Mouse (Mus musculus) spleen, postnatal 4 days (tissue): ENCODE measurements around the gene Car14.
"Not testable (repeated sequence)": the region's sequence is repeated elsewhere in the genome, so short reads cannot be mapped to it uniquely, and the experiment has no call there.

Experiments
- DNase-seq, 2 experiments: peaks; one replicate each; pipeline ENCODE4 v3.0.0; 2022; ENCODE audit warnings: low spot score in 2 of 2

Gene Car14

GRCm38 (mm10) chr3:95892066-95893052 is 12.1 kb downstream of the Car14 start:
- DNase-seq = no peak

GRCm38 (mm10) chr3:95891211-95892065 is 13.1 kb downstream of the Car14 start, which contains the start of gene BC028528:
TSS of gene BC028528 (minus strand) at chr3:95892005.
- peak; percentile 52 to 71 for DNase-seq

- DNase-seq = no peak
Observed at GRCm38 (mm10) chr3:95889664-95890063, 14.8 kb downstream of the Car14 start.

- DNase-seq = no peak
Observed at GRCm38 (mm10) chr3:95887596-95887995, 16.9 kb downstream of the Car14 start.

- no peak for DNase-seq
Observed at GRCm38 (mm10) chr3:95884400-95884799, 20.1 kb downstream of the Car14 start.

GRCm38 (mm10) chr3:95882816-95883425 is 21.6 kb downstream of the Car14 start:
- DNase-seq = peak; percentile 66 to 78

GRCm38 (mm10) chr3:95881979-95882815 is 22.3 kb downstream of the Car14 start, which contains the start of gene Ciart:
TSS of gene Ciart (minus strand) at chr3:95882251.
- DNase-seq = peak; percentile 81 to 87

- no peak for DNase-seq
Observed at GRCm38 (mm10) chr3:95879063-95879462, 25.4 kb downstream of the Car14 start.

GRCm38 (mm10) chr3:95872048-95872447 is 32.4 kb downstream of the Car14 start:
- no peak for DNase-seq

GRCm38 (mm10) chr3:95871392-95871867 is 33.1 kb downstream of the Car14 start, which contains the start of gene Mrps21:
TSS of gene Mrps21 (minus strand) at chr3:95871519.
- peak; percentile 82 to 90 for DNase-seq

- DNase-seq = peak in 1 of 2 experiments; percentile 69
Observed at GRCm38 (mm10) chr3:95870976-95871375, 33.5 kb downstream of the Car14 start.

- DNase-seq = no peak
Observed at GRCm38 (mm10) chr3:95867408-95867807, 37.1 kb downstream of the Car14 start.

GRCm38 (mm10) chr3:95866071-95866470 is 38.4 kb downstream of the Car14 start:
- DNase-seq = no peak

- no peak for DNase-seq
Observed at GRCm38 (mm10) chr3:95865571-95865970, 38.9 kb downstream of the Car14 start.

- no peak for DNase-seq
Observed at GRCm38 (mm10) chr3:95865050-95865449, 39.4 kb downstream of the Car14 start.

- no peak for DNase-seq
Observed at GRCm38 (mm10) chr3:95863578-95863977, 40.9 kb downstream of the Car14 start.

- DNase-seq = peak; percentile 84 to 90
Observed at GRCm38 (mm10) chr3:95861796-95862195, 42.7 kb downstream of the Car14 start.

- peak; percentile 28 to 76 for DNase-seq
Observed at GRCm38 (mm10) chr3:95861216-95861615, 43.3 kb downstream of the Car14 start.

- DNase-seq = no peak
Observed at GRCm38 (mm10) chr3:95860323-95860722, 44.2 kb downstream of the Car14 start.

- not testable (repeated sequence) for DNase-seq
Observed at GRCm38 (mm10) chr3:95858278-95858677, 46.2 kb downstream of the Car14 start.
